Mouse (Mus musculus) heart, embryonic 11.5 days (tissue): Measurements from ENCODE around the gene Gm47791. TPM values are rescaled to one million over a fixed set of nuclear protein-coding genes. Genes with fewer than 3 reads are reported as not detected.

Experiments
- ATAC-seq: fragments of 200-750 bp; cut with Nextera tagmentation; replicated peaks from 2 replicates; pipeline ENCODE4 v1.8.0; 2017; ENCODE audit warnings: moderate library complexity; ENCODE audit not compliant: insufficient number of reproducible peaks, low FRiP score, low TSS enrichment
- H3K27ac ChIP-seq: fragments of 300-500 bp; sonication (generic); 2 replicates; pipeline ENCODE4 v1.5.1; 2014; ENCODE audit warnings: mild to moderate bottlenecking, low read depth, low read length
- H3K27me3 ChIP-seq: fragments of 300-500 bp; sonication (generic); 2 replicates; pipeline ENCODE4 v1.6.1; 2014; ENCODE audit warnings: mild to moderate bottlenecking, low read length, mixed read lengths; ENCODE audit not compliant: control insufficient read depth, insufficient read depth
- H3K36me3 ChIP-seq: fragments of 300-500 bp; sonication (generic); 2 replicates; pipeline ENCODE4 v1.6.1; 2014; ENCODE audit warnings: mild to moderate bottlenecking, low read length, moderate library complexity, mixed read lengths; ENCODE audit not compliant: control insufficient read depth, insufficient read depth
- H3K4me1 ChIP-seq: fragments of 300-500 bp; sonication (generic); 2 replicates; pipeline ENCODE4 v1.6.1; 2014; ENCODE audit warnings: low read length; ENCODE audit not compliant: control insufficient read depth, insufficient read depth
- H3K4me2 ChIP-seq: fragments of 300-500 bp; sonication (generic); 2 replicates; pipeline ENCODE4 v1.6.1; 2014; ENCODE audit warnings: mild to moderate bottlenecking, moderate library complexity
- H3K4me3 ChIP-seq: fragments of 300-500 bp; sonication (generic); 2 replicates; pipeline ENCODE4 v1.5.1; 2014; ENCODE audit warnings: low read depth, low read length
- H3K9ac ChIP-seq: fragments of 300-500 bp; sonication (generic); 2 replicates; pipeline ENCODE4 v1.6.1; 2014; ENCODE audit warnings: mild to moderate bottlenecking, low read depth, low read length, moderate library complexity
- H3K9me3 ChIP-seq: fragments of 300-500 bp; sonication (generic); replicated peaks from 2 replicates; pipeline ENCODE4 v1.6.1; 2016; ENCODE audit warnings: low read length; ENCODE audit not compliant: control insufficient read depth
- WGBS: fragments of 180-500 bp; shearing (Covaris S2); extraction: QIAGEN DNeasy Blood & Tissue Kit; methylation state at CpG from one replicate; pipeline ENCODE4 v1.1.7; 2014; ENCODE audit not compliant: insufficient replicate concordance; 5-methylcytosine and 5-hydroxymethylcytosine counted together
- polyA plus RNA-seq: library from polyadenylated mRNA; unstranded; fragments of >200 nt; fragmentation: Nextera tagmentation; extraction: Ambion mirVana; gene quantifications from 2 replicates; pipeline ENCODE4 v1.2.1, GENCODE M21; 2014

Gm47791 gene
- polyA plus RNA-seq, 1 experiment from 2014 or later: not detected

- Histone ChIP-seq H3K36me3 (peaks cover 4% of the 10 kb centered on the region; the same call in 1 of the 2 replicates), H3K4me3 (no peak overlapping the region), H3K4me1 (peaks cover 10% of the 10 kb centered on the region; the same call in 1 of the 2 replicates), H3K27me3 (no peaks in the 10 kb centered on the region), H3K4me2 (no peak overlapping the region), H3K27ac (no peak overlapping the region), H3K9ac (no peak overlapping the region), H3K9me3 (no peaks in the 10 kb centered on the region)
- WGBS: 84% methylated on average over 5 of the region's 5 CpGs
- ATAC-seq: no peak
Observed at GRCm38 (mm10) chr1:82726482-82726881, 44.6 kb downstream of the Gm47791 start.

GRCm38 (mm10) chr1:82725875-82726185, 45.2 kb downstream of the Gm47791 start:
- H3K27ac ChIP-seq: no peak overlapping the region
- 52% methylated on average over 4 of the region's 4 CpGs for WGBS
- ATAC-seq: no peak
- peaks cover 10% of the 10 kb centered on the region; the same call in 1 of the 2 replicates for H3K4me1 ChIP-seq
- peak overlapping the region; percentile 84 for H3K4me2 ChIP-seq
- H3K9me3 ChIP-seq: no peaks in the 10 kb centered on the region
- H3K9ac ChIP-seq: peak overlapping the region; percentile 93
- H3K36me3 ChIP-seq: peaks cover 4% of the 10 kb centered on the region; the same call in 1 of the 2 replicates
- H3K27me3 ChIP-seq: no peaks in the 10 kb centered on the region
- peak overlapping the region; percentile 86 for H3K4me3 ChIP-seq

GRCm38 (mm10) chr1:82725026-82725874, 45.8 kb downstream of the Gm47791 start:
- H3K36me3 ChIP-seq: peaks cover 4% of the 10 kb centered on the region; the same call in 1 of the 2 replicates
- peaks cover 10% of the 10 kb centered on the region; the same call in 1 of the 2 replicates for H3K4me1 ChIP-seq
- peak overlapping the region; percentile 46; the same call in 1 of the 2 replicates for H3K27ac ChIP-seq
- no peaks in the 10 kb centered on the region for H3K9me3 ChIP-seq
- peak overlapping the region; percentile 86 for H3K4me3 ChIP-seq
- 2% methylated on average over 37 of the region's 37 CpGs for WGBS
- no peaks in the 10 kb centered on the region for H3K27me3 ChIP-seq
- peak; percentile 95 for ATAC-seq
- peak overlapping the region; percentile 84 for H3K4me2 ChIP-seq
- H3K9ac ChIP-seq: peak overlapping the region; percentile 93

GRCm38 (mm10) chr1:82724339-82725025, 46.6 kb downstream of the Gm47791 start, which contains the start of gene Mff:
TSS of gene Mff (plus strand) at chr1:82724890.
- peak; percentile 99 for ATAC-seq
- 10% methylated on average over 38 of the region's 38 CpGs for WGBS
- H3K9ac ChIP-seq: peak within 1 kb of the TSS; percentile 93

More at GRCm38 (mm10) chr1:82724339-82725025, 46.6 kb downstream of the Gm47791 start, which contains the start of gene Mff:
- Histone ChIP-seq H3K27me3 (no peaks in the 10 kb centered on the region), H3K27ac (peak within 1 kb of the TSS; percentile 46; the same call in 1 of the 2 replicates), H3K9me3 (no peaks in the 10 kb centered on the region), H3K4me1 (peaks cover 10% of the 10 kb centered on the region; the same call in 1 of the 2 replicates), H3K4me2 (peak within 1 kb of the TSS; percentile 84), H3K36me3 (peaks cover under 1% of the 10 kb centered on the region; the same call in 1 of the 2 replicates), H3K4me3 (peak within 1 kb of the TSS; percentile 86)

Other genes starting within 250 kb of the Gm47791 start
- 0.31 and 0.38 TPM in 2 replicates for gene Col4a4, start 184.4 kb downstream of the Gm47791 start, polyA plus RNA-seq
- 0.32 and 0.54 TPM in 2 replicates for gene Col4a3, start 184.3 kb downstream of the Gm47791 start, polyA plus RNA-seq
- 220 and 228 TPM in 2 replicates for gene Mff, start 46.4 kb downstream of the Gm47791 start, polyA plus RNA-seq
- 0.29 TPM in 1 of 2 replicates, not detected in the other for gene Tm4sf20, start 2.8 kb downstream of the Gm47791 start, polyA plus RNA-seq
- gene Agfg1, start 68.2 kb upstream of the Gm47791 start, polyA plus RNA-seq: 42.2 and 43.8 TPM in 2 replicates
- 0.38 and 0.40 TPM in 2 replicates for gene A030005L19Rik, start 142.1 kb upstream of the Gm47791 start, polyA plus RNA-seq
- not detected in 2 replicates for gene A030014E15Rik, start 153.7 kb upstream of the Gm47791 start, polyA plus RNA-seq
- not detected in 2 replicates for gene Gm6217, start 160.2 kb upstream of the Gm47791 start, polyA plus RNA-seq
- not detected in 2 replicates for gene A030003K21Rik, start 172.1 kb upstream of the Gm47791 start, polyA plus RNA-seq
- gene Gm7544, start 184.8 kb upstream of the Gm47791 start, polyA plus RNA-seq: not detected in 2 replicates
- gene Gm47955, start 189.0 kb upstream of the Gm47791 start, polyA plus RNA-seq: not detected in 2 replicates
- gene Gm47959, start 229.3 kb upstream of the Gm47791 start, polyA plus RNA-seq: not detected in 2 replicates